Mouse (Mus musculus) layer of hippocampus, adult 2 months (tissue): Measurements from ENCODE around the gene Igf1. TPM values are rescaled to one million over a fixed set of nuclear protein-coding genes. Genes with fewer than 3 reads are reported as not detected.

Experiments
- DNase-seq, 2 experiments: peaks; one replicate each; pipeline ENCODE4 v3.0.0; 2022; ENCODE audit warnings: low spot score in 2 of 2
- H3K27ac ChIP-seq: fragments of 200-600 bp; 2 replicates; pipeline ENCODE4 v1.8.1; 2022
- H3K4me3 ChIP-seq: fragments of 200-600 bp; 2 replicates; pipeline ENCODE4 v1.8.1; 2022; ENCODE audit warnings: mild to moderate bottlenecking
- CTCF ChIP-seq: fragments of 200-600 bp; conservative IDR thresholded peaks from 2 replicates; pipeline ENCODE4 v1.8.1; 2022; ENCODE audit warnings: antibody characterized with exemption, mild to moderate bottlenecking, moderate library complexity
- total RNA-seq, 2 experiments: library from RNA; stranded (reverse); gene quantifications; 2 replicates each; pipeline ENCODE4 v1.2.3; 2021

Igf1 gene
- total RNA-seq, 2 experiments from 2014 or later: 7.8 to 9.2 TPM

GRCm38 (mm10) chr10:87893272-87893671 is 35.2 kb downstream of the Igf1 start:
- DNase-seq: no peak
- Histone ChIP-seq H3K4me3 (no peak overlapping the region), H3K27ac (no peak overlapping the region)
- no peak for TF ChIP-seq CTCF

DNA sequence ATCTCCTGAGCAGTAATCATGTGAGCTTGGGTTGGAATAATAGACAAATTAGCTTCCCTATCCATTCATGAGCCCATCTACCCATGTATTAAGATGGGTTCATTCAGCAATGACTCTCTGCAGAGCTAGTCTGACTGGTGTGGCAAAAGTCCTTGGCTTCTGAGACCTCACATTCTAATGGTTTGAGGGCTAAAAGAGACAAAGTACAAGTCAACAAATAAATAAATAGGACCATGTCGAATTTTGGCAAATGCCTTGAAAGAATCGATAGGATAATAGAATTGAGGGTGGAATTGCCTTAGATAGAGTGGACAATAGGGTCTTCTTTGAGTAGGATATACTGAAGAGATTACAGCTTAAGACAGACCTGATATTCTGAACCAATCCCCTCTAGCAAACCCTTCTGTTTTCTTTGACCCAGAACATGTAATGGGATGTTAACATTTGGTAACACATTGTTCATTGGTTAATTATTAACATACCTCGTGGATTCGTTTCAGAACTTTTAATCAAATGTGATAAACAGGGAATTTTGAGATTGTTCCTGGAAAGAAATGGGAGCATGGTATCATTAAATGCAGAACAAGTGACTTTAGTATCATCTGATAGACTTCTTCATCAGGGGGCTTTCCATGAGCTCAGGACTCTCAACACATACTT is 36.5 kb downstream of the Igf1 start:
- DNase-seq: no peak
- TF ChIP-seq CTCF: no peak
- no peak overlapping the region for H3K4me3 ChIP-seq
- no peak overlapping the region for H3K27ac ChIP-seq

- Histone ChIP-seq H3K4me3 (no peak overlapping the region), H3K27ac (no peak overlapping the region)
- no peak for TF ChIP-seq CTCF
- no peak for DNase-seq
Observed at GRCm38 (mm10) chr10:87895351-87895750, 37.3 kb downstream of the Igf1 start.

DNA sequence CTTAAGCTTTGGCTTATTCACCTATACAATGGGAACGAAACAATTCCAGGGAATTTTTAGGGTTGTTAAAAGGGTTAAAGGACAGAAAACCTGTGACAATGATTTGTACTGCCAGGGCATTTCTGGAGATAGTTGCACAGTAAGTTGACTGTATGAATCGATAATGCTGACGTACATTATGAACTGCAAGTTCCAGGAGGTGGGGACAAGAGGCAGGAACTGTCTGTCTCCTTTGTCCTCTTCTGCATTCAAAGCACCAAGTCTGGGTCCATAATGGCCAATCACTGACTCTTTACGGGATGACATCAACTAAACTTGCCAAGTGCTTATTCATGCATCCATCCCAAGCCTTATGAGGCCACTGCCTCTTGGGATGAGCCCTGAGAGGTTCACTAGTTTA is 39.3 kb downstream of the Igf1 start:
- Histone ChIP-seq H3K4me3 (no peak overlapping the region), H3K27ac (no peak overlapping the region)
- DNase-seq: no peak
- TF ChIP-seq CTCF: no peak

GRCm38 (mm10) chr10:87898826-87899225 is 40.8 kb downstream of the Igf1 start:
- no peak for DNase-seq
- no peak overlapping the region for H3K4me3 ChIP-seq
- no peak for TF ChIP-seq CTCF
- H3K27ac ChIP-seq: no peak overlapping the region

- DNase-seq: no peak
- Histone ChIP-seq H3K27ac (no peak overlapping the region), H3K4me3 (no peak overlapping the region)
- TF ChIP-seq CTCF: no peak
Observed at GRCm38 (mm10) chr10:87901916-87902315, 43.9 kb downstream of the Igf1 start.

DNA sequence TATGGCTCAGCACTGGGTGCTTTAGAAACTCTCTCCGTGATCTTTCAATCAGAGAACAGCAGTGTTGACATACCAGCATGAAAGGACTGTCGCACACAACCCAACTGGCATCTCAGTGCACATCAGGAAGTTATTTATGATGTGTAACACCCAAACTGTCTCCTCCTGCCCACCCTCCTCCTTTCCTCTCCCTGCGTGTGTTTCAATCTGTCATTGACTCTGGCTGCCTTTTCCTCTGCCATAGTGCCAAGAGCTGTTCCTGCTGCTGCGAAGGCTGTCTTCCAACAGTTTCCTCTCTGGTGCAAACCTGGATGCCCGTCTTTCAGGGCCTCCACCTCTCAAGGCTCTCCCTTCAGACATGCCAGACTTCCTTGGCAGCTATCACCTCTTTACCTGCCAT is 46.3 kb downstream of the Igf1 start:
- DNase-seq: peak in 1 of 2 experiments; percentile 13
- TF ChIP-seq CTCF: no peak
- H3K4me3 ChIP-seq: no peak overlapping the region
- no peak overlapping the region for H3K27ac ChIP-seq

GRCm38 (mm10) chr10:87905087-87905486 is 47.0 kb downstream of the Igf1 start:
- DNase-seq: no peak
- no peak overlapping the region for H3K4me3 ChIP-seq
- no peak overlapping the region for H3K27ac ChIP-seq
- TF ChIP-seq CTCF: no peak

- TF ChIP-seq CTCF: no peak
- H3K4me3 ChIP-seq: no peak overlapping the region
- no peak for DNase-seq
- no peak overlapping the region for H3K27ac ChIP-seq
Observed at GRCm38 (mm10) chr10:87906121-87906520, 48.1 kb downstream of the Igf1 start.

DNA sequence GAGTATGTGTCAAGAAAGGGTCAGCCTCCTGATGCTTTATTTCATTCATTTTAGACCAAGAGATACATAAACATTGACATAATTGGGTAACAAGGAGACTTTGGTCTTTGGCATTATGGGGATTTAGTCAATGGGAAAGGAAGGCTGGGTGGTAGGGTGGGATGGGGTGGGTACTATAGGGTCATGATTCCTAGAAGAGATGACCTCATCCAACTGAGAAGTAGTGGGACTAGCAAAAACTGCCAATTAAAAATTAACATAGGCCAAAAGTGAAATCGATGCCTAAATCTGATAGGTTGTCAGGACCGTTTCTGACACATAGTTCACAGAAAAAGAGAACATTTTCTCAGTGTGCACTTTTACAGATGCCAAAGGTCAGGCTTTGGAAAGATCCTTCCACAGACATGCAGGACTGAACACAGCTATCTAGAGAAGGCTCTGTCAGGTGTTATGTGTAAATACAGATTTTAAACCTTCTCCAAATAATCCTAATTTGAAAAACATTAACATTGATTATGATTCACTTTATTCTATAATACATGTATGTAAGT is 48.8 kb downstream of the Igf1 start:
- no peak for DNase-seq
- Histone ChIP-seq H3K4me3 (no peak overlapping the region), H3K27ac (no peak overlapping the region)
- TF ChIP-seq CTCF: no peak

- TF ChIP-seq CTCF: no peak
- no peak overlapping the region for H3K4me3 ChIP-seq
- no peak for DNase-seq
Observed at GRCm38 (mm10) chr10:87913852-87914251, 55.8 kb downstream of the Igf1 start.

DNA sequence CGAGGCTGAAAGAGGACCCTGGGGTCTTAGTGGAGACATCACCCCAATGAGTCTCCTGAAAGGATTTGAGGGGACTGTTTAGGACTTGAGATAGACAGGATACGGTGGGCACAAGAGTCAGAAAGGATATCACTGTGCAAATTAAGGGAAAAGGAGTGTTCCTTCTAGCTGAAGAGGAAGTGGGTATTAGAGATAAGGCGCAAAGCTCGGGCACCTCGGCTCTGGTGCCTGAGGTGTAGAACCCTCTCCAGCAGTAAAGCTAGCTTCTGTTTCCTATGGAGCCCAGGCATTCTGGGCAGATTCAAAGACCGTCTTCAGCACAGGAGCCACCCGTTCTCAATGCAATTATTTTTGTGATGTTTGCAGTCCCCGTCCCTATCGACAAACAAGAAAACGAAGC is 56.9 kb downstream of the Igf1 start:
- Histone ChIP-seq H3K27ac (no peak overlapping the region), H3K4me3 (no peak overlapping the region)
- no peak for DNase-seq
- no peak for TF ChIP-seq CTCF

More at GRCm38 (mm10) chr10:87913852-87914251, 55.8 kb downstream of the Igf1 start:
- H3K27ac ChIP-seq: no peak overlapping the region

DNA sequence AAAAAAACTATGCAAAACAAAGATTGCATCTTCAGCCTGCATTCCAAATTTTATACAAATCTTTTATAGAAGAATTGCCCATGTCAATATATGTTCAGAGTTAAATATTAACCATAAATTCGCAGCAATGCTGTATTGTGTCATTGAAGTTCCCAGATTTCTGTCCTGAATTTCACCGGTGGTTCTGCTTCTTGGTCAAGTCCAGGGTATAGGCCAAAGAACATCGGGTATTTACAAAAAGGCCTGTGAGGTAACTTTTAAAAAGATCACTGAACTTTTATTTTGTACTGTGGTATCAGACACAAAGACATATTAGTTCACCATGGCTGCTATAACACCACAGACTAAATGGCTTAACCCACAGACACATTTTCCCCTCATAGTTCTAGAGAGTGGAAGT is 57.7 kb downstream of the Igf1 start:
- Histone ChIP-seq H3K4me3 (no peak overlapping the region), H3K27ac (no peak overlapping the region)
- DNase-seq: no peak
- no peak for TF ChIP-seq CTCF

DNA sequence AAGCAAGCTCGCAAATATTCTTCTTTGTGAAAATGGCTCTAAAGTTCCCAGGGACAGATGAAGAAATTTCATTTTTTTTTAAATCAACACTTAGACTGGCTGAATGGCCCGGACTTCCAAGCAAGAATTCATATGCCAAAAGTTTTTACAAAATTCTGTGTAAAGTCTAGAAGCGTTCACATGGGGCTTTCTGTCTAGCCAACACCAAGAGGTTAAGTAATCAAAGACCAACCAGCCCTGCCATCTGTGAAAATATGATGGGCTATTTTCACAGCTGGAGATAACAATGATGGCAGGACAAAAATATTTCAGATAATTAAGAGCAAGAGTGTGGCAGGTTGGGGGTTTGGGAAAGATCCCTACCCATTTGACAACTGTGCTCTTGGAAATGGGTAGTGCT is 64.2 kb downstream of the Igf1 start:
- no peak for DNase-seq
- no peak overlapping the region for H3K4me3 ChIP-seq
- H3K27ac ChIP-seq: no peak overlapping the region
- no peak for TF ChIP-seq CTCF
